Mouse (Mus musculus): ENCODE results near the gene Slc28a3.

Gene Slc28a3

DNA sequence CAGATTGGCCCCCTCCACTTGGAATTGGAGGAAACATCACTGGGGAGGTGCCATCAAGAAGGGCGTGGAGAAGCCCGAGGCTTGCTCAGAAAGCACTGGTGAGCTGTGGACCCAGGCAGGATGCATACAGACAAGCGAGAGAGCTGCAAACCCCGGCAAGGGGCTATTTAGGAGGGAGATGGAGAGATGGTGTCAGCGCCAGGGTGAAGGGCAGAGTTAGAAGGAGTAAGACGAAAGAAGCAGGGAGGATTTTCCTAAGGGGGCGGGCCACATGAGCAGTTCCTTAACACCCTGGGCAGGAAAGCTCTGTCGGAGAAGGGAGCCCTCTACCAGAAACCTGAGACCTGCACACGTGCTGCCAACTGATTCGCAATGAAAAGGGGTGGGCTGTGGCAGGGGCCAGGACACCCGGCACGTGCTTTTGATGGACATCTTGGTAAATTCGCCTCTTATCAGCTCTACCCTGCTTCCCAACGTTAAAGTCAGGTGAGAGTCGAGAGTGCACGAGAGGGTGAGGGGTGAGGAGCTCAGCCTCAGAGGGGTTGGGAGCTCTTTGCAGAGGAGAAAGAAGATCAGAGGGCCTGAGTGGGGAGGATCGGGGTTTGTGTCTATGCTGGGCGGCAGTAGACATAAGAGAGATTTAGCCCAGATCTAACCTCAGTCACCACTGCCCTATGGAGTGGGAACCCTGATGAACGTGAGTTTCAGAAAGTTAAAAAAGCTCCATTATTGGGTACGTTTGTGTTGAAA, 87.5 kb downstream of the Slc28a3 start:
- no peak for DNase-seq (ENCODE audit: low spot score in 2 of 2)

DNA sequence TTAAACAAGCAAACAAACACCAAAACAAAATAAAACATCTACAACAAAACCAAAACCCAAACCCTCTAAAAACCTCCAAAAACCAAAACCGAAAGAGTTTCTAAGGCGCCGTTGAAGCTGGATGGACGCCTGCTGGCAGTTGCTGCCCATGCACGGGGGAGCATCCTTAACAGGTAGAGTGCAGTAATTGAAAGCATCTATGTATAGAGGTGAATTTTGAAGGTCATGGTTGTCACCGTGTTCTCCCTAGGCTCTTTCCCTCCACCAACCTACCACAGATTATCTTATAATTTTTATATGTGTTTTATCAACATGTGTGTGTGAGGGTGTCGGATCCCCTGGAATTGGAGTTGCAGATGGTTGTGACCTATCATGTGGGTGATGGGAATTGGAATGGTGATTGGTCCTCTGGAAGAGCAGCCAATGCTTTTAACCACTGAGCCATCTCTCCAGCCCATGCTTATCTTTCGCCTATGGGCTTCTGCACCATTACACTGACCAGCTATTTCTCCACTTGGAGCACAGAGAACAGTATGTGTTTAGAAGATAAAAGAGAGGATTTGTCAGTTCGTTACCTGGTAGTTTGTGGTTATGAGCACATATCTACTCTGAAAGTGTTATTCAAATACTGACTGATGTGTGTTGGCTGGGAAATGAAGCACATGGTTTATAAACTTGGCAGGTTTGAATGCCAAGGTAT, 89.2 kb downstream of the Slc28a3 start:
- no peak for DNase-seq (ENCODE audit: low spot score in 2 of 2)

DNA sequence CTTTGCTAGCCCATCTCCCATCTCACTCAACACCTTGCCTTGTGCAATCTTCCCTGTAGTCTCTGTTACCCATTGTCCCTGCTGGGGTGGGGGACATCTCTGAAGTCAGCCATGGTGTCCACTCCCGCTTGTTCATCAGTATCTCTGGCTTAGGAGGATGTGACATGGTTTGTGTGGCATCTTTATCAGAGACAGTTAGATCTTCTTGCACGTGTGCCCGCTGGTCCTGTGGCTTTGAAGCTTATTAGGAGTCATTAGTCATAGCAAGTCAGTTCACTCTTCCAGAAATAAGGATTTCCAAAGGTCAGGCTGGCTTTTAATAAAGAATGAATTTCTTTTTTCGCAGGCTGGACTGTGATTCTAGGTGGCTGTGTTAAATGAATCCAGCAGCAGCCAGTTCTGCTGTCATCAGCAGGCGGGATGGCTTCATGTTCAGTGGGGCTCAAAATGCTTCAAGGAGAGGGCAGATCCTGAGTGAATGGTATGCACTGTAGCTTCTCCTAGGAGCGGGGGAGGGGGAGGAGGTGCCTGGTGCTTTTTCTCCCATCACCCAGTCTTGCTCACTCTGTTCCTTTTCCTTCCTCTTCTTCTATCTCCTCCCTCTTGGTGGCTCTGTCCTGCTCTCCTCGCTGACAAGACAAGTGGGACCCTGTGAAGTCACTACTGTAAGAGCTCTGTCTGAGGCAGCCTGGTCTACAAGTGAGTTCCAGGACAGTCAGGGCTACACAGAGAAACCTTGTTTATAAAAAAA, 89.9 kb downstream of the Slc28a3 start:
- DNase-seq (ENCODE audit: low spot score in 2 of 2) = no peak

DNA sequence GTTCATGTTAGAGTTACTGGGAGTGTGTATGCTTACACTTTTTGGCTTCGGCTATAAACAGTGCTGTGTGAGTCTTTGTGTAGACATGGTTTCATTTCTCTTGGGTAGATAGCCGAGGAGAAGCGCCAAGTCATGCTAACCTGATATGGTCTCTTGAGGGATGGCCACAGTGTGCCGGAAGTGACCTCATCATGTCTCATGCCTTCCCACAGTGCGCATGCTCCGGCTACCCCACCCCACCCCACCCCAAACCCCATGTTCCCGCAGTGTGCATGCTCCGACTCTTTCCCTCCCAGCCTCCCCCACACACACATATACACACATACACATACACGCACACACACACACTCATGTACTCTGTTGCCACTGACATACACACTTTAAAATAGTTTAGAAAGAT, 90.6 kb downstream of the Slc28a3 start:
- DNase-seq (ENCODE audit: low spot score in 2 of 2) = no peak

DNA sequence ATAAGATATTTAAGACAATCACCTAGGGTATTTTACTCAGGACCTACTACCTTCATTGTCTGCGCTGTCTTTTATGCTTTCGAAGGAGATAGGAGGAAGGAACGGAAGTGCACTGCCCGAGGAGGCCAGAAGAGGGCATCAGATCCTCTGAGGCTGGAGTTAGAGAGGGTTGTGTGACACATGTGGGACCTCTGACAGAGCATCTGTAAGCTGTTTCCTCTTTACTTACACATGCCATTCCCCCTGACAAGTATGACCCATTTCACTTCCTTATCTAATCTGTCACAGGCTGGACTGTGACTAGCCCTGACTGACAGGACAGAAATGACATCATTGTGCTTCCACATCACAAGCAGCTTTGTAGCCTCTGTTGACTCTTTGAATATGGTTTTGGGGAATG, 94.4 kb downstream of the Slc28a3 start:
- DNase-seq (ENCODE audit: low spot score in 2 of 2) = peak in 1 of 2 experiments; percentile 11

DNA sequence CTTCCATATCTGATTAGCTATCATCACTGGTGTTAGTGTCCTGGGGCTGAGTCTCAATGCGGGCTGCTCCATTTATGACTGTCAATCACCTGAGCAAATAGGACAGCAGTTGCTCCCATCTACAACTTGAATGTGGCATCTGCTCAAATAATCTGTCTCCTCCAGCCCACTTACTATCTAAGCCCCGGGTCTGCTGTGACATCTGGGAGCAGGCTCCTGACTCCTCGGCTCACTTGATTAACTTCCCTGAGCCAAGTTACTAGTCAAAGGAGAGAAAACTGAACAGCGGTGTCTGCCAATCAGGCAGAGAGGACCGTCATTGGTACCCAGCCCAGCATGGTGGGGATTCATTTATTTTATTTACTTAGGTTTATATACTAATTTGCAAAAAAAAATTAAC, 95.0 kb downstream of the Slc28a3 start:
- DNase-seq (ENCODE audit: low spot score in 2 of 2) = no peak

DNA sequence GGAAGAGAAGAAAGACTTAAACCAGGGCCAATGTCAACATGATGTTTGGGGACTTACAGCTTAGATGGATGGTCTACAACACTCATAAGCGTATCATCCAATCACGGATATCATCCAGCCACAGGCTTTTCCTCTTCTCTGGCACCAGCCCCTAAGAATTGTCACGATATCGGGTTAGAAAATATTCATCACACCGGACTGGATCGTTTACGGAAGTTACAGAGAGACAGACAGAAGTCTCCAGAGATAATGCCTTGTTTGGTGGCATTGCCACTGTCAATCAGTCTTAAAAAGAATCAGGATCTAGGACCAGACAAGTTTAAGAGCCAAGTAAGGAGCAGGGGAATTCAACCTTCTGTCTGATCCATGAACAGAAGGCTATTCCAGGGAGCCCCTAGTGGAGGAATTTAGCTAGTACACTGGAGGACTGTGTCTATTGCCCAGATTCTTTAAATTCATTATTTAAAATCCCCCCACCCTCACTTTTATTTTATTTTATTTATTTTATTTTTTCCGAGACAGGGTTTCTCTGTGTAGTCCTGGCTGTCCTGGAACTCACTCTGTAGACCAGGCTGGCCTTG, 96.4 kb downstream of the Slc28a3 start:
- DNase-seq (ENCODE audit: low spot score in 2 of 2) = no peak

DNA sequence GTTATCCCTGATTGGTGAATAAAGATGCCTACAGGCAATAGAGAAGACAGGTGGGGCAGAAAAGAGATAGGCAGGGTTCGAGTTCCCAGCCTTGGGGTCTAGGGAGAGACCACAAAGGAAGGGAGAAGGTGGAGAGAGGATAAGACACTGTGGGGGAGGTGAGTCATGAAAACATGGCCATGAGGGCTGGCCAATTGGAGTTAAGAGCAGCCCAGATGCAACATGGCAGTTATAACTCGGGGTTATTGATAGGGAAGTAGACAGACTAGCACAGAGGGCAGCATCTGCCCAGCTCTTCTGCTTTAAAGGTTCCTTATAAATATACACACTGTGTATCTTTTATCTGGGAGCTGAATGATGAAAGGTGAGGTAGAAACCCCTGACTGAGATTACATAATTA, 98.8 kb downstream of the Slc28a3 start:
- no peak for DNase-seq (ENCODE audit: low spot score in 2 of 2)

DNA sequence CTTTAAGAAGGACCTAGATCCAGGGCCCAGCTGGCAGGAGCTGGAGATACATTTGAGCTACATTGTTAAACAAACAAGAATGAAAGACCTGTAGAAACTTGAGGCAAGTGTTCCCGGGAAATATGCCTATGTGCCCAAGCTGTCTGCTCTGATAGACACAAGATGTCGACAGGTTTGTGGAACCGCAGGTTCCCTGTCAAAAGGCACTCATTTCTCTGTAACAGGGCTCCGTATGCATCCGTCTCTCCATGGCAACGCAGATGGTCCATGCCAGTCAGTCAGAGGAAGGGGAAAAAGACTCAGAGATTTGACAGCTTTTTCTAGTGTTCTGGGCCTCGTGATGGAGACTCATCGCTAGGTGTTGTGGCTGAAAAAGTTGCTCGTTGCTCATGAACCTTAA, 99.4 kb downstream of the Slc28a3 start:
- DNase-seq (ENCODE audit: low spot score in 2 of 2) = no peak

DNA sequence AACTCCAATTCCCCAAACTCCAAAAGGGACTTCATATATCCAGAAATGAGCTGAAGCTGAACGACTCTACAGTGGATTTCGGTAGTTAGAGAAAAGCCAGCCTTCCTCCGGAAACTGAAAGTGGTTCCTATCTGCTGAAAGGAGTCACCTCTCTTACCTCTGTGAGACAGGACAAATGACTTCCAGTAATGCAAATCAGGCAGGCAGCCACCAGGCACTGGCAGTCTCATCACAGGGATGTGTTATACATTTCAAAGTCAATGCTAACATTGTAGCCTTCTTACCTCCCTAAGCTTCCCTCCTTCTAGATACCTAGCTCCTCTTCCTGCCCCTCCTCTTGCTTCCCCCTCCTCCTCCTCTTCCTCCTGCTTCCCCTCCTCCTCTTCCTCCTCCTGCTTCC, 101.4 kb downstream of the Slc28a3 start:
- DNase-seq (ENCODE audit: low spot score in 2 of 2) = no peak

DNA sequence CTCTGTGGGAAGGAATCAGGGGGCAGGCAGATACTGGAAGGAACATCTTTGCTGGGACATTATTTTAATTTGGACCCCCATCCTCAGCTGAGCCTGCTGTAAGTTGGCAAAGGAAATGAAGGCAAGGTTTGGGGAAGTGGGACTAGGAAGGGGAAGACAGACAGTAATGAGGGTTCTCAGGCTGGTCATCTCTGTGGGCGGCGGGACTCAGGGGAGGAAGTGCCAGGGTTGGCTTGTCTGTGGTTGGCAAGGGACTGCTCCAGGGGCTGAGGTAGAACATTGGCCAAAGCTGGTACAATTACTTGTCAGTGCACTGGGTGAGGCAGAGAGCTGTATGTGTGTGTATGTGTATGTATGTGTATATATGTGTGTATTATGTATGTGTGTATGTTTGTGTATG, 107.1 kb downstream of the Slc28a3 start:
- no peak for DNase-seq (ENCODE audit: low spot score in 2 of 2)

DNA sequence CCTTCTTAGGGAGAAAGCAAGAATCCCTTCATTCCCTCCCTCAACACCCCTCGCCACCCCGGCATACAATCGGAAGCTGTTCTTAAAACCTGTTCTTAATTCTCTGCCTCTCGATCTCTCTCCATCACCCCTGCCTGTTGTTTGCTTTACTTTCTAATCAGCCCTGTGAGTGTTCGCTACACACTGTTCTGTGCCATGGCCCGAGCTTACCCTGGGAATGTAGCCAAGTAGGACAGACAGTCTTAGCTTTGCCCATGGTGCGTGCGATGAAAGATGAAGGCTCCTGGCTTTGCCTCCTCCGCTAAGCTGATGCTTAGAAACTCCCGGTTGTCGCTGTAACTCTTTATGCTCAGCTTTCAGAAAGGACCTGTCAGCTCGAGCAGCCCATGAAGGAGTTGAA, 112.9 kb downstream of the Slc28a3 start:
- no peak for DNase-seq (ENCODE audit: low spot score in 2 of 2)

All from natural killer cell, adult 2 months (primary cell).